Mouse (Mus musculus): Measurements from ENCODE around the gene Fry.

The Fry gene

GRCm38 (mm10) chr5:150412750-150413450 is 294.5 kb downstream of the Fry start:
- no peak for TF ChIP-seq GATA4 (IDR thresholded peaks at IDR 0.05; ENCODE audit: insufficient replicate concordance, low read length)

DNA sequence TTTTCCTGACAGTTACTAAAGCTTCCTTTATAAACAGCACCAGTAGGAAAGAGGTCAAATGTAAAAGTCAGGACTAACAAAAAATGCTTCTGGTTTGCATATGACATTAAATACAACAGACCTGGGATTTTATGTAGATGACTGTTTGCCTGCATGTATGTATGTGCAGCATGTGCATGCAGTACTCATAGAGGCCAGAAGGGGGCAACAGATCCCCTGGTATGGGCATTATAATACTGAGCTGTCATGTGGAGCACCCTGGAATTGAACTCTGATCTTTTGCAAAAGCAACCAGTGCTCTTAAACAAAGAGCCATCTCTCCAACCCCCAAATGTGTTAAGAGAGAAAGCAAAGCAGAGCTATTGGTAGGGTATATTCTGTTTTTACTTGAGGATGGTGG is 296.4 kb downstream of the Fry start:
- no peak for TF ChIP-seq GATA4 (IDR thresholded peaks at IDR 0.05; ENCODE audit: insufficient replicate concordance, low read length)

DNA sequence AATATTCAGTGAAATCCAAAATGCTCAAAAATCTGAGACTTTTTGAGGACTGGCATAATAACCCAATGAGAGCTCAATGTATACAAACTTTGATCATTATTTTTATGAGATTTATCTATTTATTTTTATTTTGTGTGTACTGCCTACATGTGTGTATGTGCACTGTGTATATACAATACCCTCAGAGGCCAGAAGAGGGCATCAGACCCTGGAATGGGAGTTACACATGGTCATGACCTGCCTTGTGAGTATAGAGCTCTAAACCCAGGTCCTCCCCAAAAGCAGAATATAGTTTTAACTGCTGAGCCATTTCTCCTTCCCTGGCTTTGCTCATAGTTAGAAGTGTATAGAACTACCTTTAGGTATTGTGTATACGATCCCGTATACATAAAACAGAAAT is 298.8 kb downstream of the Fry start:
- no peak for TF ChIP-seq GATA4 (IDR thresholded peaks at IDR 0.05; ENCODE audit: insufficient replicate concordance, low read length)

- TF ChIP-seq GATA4 (IDR thresholded peaks at IDR 0.05; ENCODE audit: insufficient replicate concordance, low read length), result no peak
Observed at GRCm38 (mm10) chr5:150418035-150418434, 299.6 kb downstream of the Fry start.

GRCm38 (mm10) chr5:150425038-150425437 is 306.6 kb downstream of the Fry start:
- TF ChIP-seq GATA4 (IDR thresholded peaks at IDR 0.05; ENCODE audit: insufficient replicate concordance, low read length), result no peak

DNA sequence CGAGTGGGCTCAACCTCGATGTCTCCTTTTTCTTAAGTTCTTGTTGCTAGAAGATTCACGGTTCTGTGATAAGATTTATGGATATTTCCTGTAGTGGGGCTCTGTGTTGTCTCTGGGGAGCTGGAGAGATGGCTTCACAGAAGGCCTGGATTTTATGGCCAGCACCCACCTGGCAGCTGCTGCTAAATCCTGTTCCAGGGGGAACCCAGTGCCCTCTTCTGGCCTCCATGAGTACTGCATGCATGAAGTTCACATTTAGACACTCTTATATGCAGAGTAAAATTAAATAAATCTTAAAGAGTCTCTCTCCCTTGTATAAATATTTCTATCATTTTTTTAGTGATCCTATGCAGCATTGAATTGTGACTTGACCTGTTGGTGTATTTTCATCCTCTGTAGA is 308.1 kb downstream of the Fry start:
- TF ChIP-seq GATA4 (IDR thresholded peaks at IDR 0.05; ENCODE audit: insufficient replicate concordance, low read length), result no peak

DNA sequence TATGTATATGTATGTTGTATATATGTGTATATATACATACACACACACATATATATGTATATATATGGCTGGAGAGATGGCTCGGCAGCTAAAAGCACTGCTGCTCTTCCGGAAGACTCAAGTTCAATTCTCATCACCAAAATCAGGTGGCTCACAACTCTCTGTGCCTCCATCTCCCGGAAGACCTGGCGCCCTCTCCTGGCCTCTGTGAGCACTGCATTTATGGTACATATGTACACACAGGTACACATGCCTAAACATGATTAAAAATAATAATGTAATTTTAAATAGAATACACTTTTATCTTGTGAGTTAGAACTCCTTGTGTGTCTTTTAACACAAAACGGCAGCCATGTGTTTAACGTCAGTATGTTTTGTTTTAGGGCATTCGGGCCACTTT is 312.8 kb downstream of the Fry start:
- TF ChIP-seq GATA4 (IDR thresholded peaks at IDR 0.05; ENCODE audit: insufficient replicate concordance, low read length), result no peak

DNA sequence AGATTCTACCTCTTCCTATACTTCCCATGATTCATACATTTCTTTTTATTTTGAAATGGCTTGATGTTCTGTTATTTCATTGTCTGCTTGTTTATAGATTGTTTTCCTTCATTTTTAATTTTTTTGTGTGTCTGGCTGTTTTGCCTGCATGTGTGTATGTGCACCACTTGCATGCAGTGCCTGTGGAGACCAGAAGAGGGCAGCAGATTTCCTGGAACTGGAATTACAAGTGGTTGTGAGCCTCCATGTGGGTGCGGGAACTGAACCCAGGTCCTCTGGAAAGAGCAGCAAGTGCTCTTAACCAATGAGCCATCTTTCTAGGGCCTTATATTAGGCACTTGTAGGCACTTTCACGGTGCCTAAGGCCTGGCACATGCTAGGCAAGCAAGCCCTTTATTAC is 314.5 kb downstream of the Fry start:
- TF ChIP-seq GATA4 (IDR thresholded peaks at IDR 0.05; ENCODE audit: insufficient replicate concordance, low read length), result no peak

DNA sequence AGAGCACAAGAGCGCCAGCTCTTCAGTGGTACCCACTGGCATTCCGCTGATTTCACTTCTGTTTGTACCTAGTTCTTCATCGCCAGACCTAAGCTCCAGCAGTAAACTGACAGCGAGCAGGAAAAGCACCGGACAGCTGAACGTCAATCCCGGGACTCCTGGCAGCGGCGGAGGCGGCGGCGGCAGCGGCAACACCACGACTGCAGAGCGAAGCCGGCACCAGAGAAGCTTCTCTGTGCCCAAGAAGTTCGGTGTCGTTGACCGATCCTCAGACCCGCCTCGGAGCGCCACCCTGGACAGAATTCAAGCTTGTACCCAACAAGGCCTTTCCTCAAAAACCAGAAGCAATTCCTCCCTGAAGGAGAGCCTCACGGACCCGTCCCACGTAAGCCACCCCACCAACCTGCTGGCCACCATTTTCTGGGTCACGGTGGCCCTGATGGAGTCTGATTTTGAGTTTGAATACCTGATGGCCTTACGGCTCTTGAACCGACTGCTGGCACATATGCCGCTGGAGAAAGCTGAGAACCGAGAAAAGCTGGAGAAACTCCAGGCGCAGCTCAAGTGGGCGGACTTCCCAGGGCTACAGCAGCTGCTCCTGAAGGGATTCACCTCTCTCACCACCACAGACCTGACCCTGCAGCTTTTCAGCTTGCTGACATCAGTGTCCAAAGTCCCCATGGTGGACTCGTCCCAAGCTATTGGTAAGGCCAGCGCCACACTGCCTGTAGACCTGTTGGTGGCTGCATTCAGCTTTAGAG is 318.4 kb downstream of the Fry start:
- no peak for TF ChIP-seq GATA4 (IDR thresholded peaks at IDR 0.05; ENCODE audit: insufficient replicate concordance, low read length)

DNA sequence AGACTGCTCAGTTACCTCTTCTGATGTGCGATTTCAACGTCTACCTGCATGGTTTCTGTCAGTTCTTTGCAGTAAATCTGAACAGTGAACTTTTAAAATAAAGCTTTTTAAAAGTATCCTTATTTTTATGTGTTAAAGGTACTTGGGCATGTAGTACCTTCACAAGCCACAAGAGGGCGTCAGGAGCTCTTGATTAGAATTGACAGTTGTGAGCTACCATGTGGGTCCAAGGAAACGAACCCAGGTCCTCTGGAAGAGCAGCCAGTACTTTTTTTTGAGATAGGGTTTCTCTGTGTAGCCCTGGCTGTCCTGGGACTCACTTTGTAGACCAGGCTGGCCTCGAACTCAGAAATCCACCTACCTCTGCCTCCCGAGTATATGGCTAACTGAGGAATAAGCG is 323.2 kb downstream of the Fry start:
- TF ChIP-seq GATA4 (IDR thresholded peaks at IDR 0.05; ENCODE audit: insufficient replicate concordance, low read length), result no peak

DNA sequence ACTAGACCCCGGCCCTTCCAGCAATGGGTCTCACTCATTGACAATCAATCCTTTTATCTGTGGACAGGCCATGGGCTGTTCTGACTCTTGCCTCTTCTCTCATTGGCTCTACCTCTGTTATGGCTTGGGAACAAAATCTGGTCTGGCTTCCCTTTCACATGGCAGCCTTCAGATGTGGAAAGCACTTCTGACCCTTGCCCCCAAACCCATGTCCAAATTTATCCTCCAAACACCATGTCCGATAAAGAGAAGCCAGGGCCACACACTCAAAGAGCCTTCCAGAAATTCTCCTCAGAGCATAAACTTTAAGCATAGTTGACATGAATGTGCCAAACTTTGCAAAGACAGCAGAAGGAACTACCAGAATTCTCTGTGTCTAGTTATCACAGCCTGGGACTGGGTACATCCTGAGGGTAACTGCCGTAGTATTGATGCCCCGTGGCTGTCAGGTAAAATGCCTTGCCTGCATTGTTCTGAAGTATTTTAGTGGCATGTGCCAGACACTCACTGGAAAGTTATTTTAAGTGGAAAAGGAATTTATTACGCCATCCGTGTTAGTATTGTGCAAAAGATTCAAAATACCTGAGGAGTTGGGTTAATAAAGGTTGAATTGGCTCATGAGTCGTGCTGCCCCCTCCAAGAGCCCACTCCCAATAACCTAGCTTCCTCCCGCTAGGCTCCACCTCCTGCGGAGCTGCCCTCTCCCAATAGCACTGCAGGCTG is 333.0 kb downstream of the Fry start:
- TF ChIP-seq GATA4 (IDR thresholded peaks at IDR 0.05; ENCODE audit: insufficient replicate concordance, low read length), result no peak

- TF ChIP-seq GATA4 (IDR thresholded peaks at IDR 0.05; ENCODE audit: insufficient replicate concordance, low read length), result no peak
Observed at GRCm38 (mm10) chr5:150452004-150452626, 333.7 kb downstream of the Fry start.

DNA sequence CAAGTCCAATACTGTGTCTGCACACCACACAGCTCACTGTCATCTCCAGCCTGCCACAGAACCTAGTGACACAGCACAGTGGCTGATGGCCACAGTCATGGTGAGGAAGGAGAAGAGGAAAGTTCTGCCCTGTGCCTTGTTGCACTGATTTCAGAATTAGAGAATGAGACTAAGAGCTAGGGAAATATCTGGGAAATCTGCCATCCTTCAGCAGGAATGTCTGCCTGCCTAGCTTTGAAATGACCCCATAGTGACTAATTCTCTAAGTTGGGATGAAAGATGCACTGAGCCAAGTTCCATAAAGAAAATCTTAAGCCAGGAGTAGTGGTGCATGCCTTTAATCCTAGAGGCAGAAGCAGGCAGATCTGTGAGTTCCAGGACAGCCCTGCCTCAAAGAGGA is 334.2 kb downstream of the Fry start:
- TF ChIP-seq GATA4 (IDR thresholded peaks at IDR 0.05; ENCODE audit: insufficient replicate concordance, low read length), result no peak

DNA sequence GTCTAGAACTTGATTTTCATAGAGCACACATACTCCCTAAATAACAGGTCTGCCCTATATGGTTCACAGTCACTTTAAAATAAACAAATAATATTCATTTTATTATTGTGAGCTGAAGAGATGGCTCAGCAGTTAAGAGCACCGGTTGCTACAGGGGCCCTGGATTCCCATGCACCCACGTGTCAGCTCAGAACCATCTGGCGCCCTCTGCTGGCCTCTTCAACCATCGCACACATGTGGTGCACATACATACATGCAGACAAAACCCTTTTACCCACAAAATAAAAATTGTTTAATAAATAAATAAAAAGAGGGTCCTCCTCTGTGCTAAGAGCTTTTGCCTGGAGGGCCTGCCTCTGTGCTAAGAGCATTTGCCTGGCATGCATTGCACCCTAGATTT is 335.0 kb downstream of the Fry start:
- no peak for TF ChIP-seq GATA4 (IDR thresholded peaks at IDR 0.05; ENCODE audit: insufficient replicate concordance, low read length)

DNA sequence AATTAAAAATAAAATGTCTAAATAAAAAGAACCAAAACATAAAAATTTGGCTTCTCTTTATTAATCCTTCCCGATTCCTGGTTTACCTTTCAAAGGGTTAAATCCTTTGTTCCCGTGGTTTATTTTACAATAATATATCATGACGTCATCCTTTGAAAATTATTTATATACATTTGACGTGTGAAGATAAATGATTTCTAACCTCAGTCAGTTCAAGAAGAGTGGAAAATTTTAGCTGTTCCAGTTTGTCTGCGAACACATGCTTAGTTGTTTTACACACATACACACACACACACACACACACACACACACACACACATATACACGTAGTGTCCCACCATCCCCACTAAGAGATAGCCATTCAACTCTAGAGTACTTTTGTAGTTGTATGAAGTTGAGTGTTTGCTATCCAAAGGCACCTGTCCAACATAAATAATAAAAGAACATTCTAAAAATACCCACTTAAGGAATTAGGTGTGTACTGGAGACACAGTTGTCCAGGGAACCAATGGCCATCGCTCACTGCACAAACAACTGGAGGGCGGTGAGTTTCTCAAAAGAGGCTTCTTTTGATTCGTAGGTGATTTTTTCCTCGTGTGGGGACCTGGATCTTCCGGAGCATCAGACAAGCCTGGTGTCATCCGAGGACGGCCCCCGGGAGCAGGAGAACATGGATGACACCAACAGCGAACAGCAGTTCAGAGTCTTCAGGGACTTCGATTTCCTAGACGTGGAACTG is 338.9 kb downstream of the Fry start:
- TF ChIP-seq GATA4 (IDR thresholded peaks at IDR 0.05; ENCODE audit: insufficient replicate concordance, low read length), result no peak

All from liver, adult (tissue).